Mouse (Mus musculus) ES-E14 (cell line): Measurements from ENCODE around the gene Kcnk18. TPM values are rescaled to one million over a fixed set of nuclear protein-coding genes. Genes with fewer than 3 reads are reported as not detected.

ENCODE experiments used
- DNase-seq: peaks from one replicate; pipeline ENCODE4 v3.0.0-alpha.2; 2013; ENCODE audit warnings: low read depth, low spot score
- H3K27ac ChIP-seq: 2 replicates; pipeline ENCODE4 v1.5.1; 2012; ENCODE audit warnings: low read depth, mild to moderate bottlenecking, low read length, moderate library complexity, mixed read lengths; ENCODE audit not compliant: poor library complexity, insufficient read depth, severe bottlenecking
- H3K36me3 ChIP-seq: 2 replicates; pipeline ENCODE4 v1.6.1; 2012; ENCODE audit warnings: mild to moderate bottlenecking, low read length, moderate library complexity, mixed read lengths; ENCODE audit not compliant: control insufficient read depth, poor library complexity, insufficient read depth, severe bottlenecking
- H3K4me1 ChIP-seq, 2 experiments: fragments of 150-350 bp in 1 of 2; sonication (generic) in 1 of 2; 2 replicates each; pipeline ENCODE4 v1.6.1; 2012; ENCODE audit warnings: low read length in 2 of 2, mild to moderate bottlenecking in 1 of 2, mixed read lengths in 1 of 2; ENCODE audit not compliant: control insufficient read depth in 2 of 2, insufficient read depth in 2 of 2, poor library complexity in 1 of 2
- H3K4me3 ChIP-seq, 2 experiments: fragments of 150-350 bp in 1 of 2; sonication (generic) in 1 of 2; 2 replicates each; pipeline ENCODE4 v1.5.1; 2012; ENCODE audit warnings: low read length in 2 of 2, low read depth in 1 of 2, mild to moderate bottlenecking in 1 of 2, mixed read lengths in 1 of 2; ENCODE audit not compliant: insufficient read depth in 1 of 2, poor library complexity in 1 of 2, severe bottlenecking in 1 of 2
- H3K9ac ChIP-seq: 2 replicates; pipeline ENCODE4 v1.6.1; 2012; ENCODE audit warnings: low read depth, mild to moderate bottlenecking, low read length, mixed read lengths; ENCODE audit not compliant: poor library complexity, insufficient read depth, severe bottlenecking
- H3K9me3 ChIP-seq: fragments of 150-350 bp; sonication (generic); 2 replicates; pipeline ENCODE4 v1.6.1; 2012; ENCODE audit warnings: low read depth, mild to moderate bottlenecking, low read length; ENCODE audit not compliant: control insufficient read depth, insufficient read depth
- CHD2 ChIP-seq: IDR thresholded peaks from 2 replicates; pipeline ENCODE4 v1.6.1; 2014; ENCODE audit warnings: mild to moderate bottlenecking, low read depth, low read length, inconsistent platforms
- HCFC1 ChIP-seq: IDR thresholded peaks from 2 replicates; pipeline ENCODE4 v1.6.1; 2012; ENCODE audit warnings: low read length, inconsistent platforms, borderline replicate concordance; ENCODE audit not compliant: insufficient read depth
- MAFK ChIP-seq: IDR thresholded peaks from 2 replicates; pipeline ENCODE4 v1.6.1; 2014; ENCODE audit warnings: mild to moderate bottlenecking, low read depth, low read length, inconsistent platforms; ENCODE audit not compliant: insufficient read depth
- ZC3H11A ChIP-seq: IDR thresholded peaks from 2 replicates; pipeline ENCODE4 v1.6.1; 2012; ENCODE audit warnings: low read depth, mild to moderate bottlenecking, inconsistent platforms, low read length, borderline replicate concordance
- ZNF384 ChIP-seq: IDR thresholded peaks from 2 replicates; pipeline ENCODE4 v1.6.1; 2012; ENCODE audit warnings: low read depth, low read length, inconsistent platforms
- in situ Hi-C, 2 experiments: fragments of 600-800 bp; cut with MboI; formaldehyde crosslinking; loops; one replicate each; pipeline ENCODE4 v1.15.1; 2025; ENCODE audit warnings: low sequenced_read_pairs in 2 of 2, inconsistent platforms in 1 of 2; ENCODE audit not compliant: unreplicated experiment in 2 of 2
- total RNA-seq: library from RNA; depleted of rRNA; stranded (reverse); fragments of 300-350 nt; gene quantifications from 2 replicates; pipeline ENCODE4 v1.2.3, GENCODE M21; 2012

The Kcnk18 gene
- total RNA-seq, 1 experiment: 0.18 TPM

DNA sequence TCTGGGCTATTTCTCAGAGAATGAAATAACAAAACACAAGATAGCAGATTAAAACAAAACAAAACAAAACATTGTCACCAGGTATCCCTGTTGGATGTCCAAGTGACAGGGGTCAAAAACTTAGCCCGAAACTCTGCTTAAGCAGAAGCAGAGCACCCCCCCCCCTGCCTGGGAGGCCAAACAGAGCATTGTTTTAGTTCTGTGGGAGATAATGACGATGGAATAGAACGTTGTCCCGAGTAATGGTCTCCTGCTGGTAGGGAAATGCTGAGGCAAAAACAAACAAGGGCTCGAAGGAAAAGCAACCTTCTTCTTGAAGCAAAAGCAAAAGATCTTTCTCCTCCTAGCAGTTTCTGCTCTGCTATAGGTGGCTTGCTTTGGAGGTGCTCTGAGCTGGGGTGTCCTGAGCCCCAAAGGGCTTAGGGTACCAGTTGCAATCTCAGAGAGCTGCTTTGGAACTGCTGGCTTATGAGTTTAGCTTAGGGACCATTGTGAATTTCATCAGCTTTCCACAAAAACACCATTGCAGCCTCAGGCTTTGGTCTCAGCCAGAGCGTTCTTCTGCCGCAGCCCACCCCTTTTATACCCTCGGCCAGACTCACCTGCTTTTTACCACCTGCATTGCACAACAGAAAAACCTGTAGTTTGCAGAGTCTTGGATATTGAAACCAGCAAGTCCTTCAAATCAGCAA, 28.4 kb upstream of the Kcnk18 start:
- Histone ChIP-seq H3K9me3 (no peaks in the 10 kb centered on the region), H3K4me1 (no peaks in the 10 kb centered on the region), H3K36me3 (no peaks in the 10 kb centered on the region), H3K9ac (no peak overlapping the region), H3K27ac (no peak overlapping the region), H3K4me3 (no peak overlapping the region)
- in situ Hi-C loops: no loop called here
- TF ChIP-seq HCFC1 (no peak), ZNF384 (no peak), ZC3H11A (no peak), CHD2 (no peak), MAFK (no peak)
- DNase-seq: no peak

DNA sequence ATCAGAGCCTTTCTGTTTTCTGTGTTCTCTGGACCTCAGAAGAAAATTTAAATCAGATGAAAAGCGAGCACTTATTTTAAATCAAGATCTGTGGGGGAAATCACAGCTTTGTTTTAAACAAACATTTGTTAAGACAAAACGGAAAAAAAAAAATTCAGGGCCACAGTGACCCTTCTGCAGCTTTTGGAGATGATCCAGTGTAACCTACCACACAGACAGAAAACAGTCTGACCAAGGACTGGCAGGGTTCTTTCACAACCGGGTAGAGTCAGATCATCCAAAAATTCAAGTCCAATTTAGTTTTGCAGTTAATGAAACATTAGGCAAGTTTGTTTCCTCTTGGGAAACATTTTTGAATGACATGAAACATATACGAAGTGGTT, 27.9 kb upstream of the Kcnk18 start:
- TF ChIP-seq MAFK: no peak
- no peak for TF ChIP-seq ZC3H11A
- TF ChIP-seq HCFC1: no peak
- no peak for TF ChIP-seq CHD2
- TF ChIP-seq ZNF384: no peak
- H3K4me3 ChIP-seq: no peak overlapping the region
- no peaks in the 10 kb centered on the region for H3K9me3 ChIP-seq
- H3K36me3 ChIP-seq: no peaks in the 10 kb centered on the region
- no peak overlapping the region for H3K27ac ChIP-seq
- no peak overlapping the region for H3K9ac ChIP-seq
- H3K4me1 ChIP-seq: no peaks in the 10 kb centered on the region
- DNase-seq: no peak
- in situ Hi-C loops: no loop called here

DNA sequence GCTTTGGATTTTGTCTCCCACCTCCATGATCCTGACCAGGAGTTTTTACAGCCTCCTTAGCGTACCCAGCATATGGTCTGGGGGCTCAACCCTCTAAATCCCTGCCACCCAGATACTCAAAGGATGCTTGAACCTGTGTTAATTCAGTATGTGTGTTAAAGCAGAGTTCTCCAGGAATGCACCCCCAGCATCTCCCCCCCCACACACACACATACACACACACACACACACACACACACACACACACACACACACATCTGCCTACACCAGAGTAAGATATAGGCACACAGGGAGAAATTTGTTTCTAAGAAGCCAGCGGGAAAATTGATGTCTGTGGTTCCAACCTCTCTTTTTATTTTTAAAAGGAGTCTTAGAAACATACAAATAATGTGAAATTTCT, 26.5 kb upstream of the Kcnk18 start:
- Histone ChIP-seq H3K4me1 (no peaks in the 10 kb centered on the region), H3K9ac (no peak overlapping the region), H3K27ac (no peak overlapping the region), H3K9me3 (no peaks in the 10 kb centered on the region), H3K4me3 (no peak overlapping the region), H3K36me3 (no peaks in the 10 kb centered on the region)
- no peak for DNase-seq
- TF ChIP-seq HCFC1: no peak
- TF ChIP-seq MAFK: no peak
- TF ChIP-seq CHD2: no peak
- TF ChIP-seq ZNF384: no peak
- TF ChIP-seq ZC3H11A: no peak
- in situ Hi-C loops: no loop called here

DNA sequence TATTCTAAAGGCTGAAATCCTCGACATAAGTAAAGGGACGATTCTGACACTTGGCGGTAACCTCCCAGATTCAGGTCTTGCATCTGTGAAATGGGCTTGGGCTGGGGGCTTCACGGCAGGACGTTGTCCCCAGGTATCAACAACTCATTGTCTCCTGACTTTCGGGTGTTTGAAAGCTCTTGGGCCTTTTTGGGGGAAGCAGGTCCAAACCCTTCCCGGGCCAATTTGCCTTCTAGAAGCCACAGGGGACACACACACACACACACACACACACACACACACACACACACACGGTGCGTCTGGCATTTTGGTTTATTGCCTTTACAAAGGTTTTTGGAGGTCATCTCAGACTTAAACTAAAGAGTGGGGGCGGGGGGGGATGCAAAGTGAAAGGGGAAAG, 25.6 kb upstream of the Kcnk18 start:
- in situ Hi-C loops: no loop called here
- no peak for TF ChIP-seq CHD2
- no peaks in the 10 kb centered on the region for H3K4me1 ChIP-seq
- no peak overlapping the region for H3K27ac ChIP-seq
- no peaks in the 10 kb centered on the region for H3K36me3 ChIP-seq
- H3K4me3 ChIP-seq: peak overlapping the region in 1 of 2 experiments; percentile 5; a peak in 1 of 4 replicates
- H3K9me3 ChIP-seq: no peaks in the 10 kb centered on the region
- no peak overlapping the region for H3K9ac ChIP-seq
- no peak for DNase-seq
